Mouse (Mus musculus): ENCODE data around the gene Pln.

GRCm38 (mm10) chr10:53353665-53354064, 16.2 kb downstream of the Pln start:
- TF ChIP-seq CTCF (IDR thresholded peaks at IDR 0.05; ENCODE audit: borderline replicate concordance, insufficient read depth, low read depth, low read length) = no peak
- no peak for TF ChIP-seq POLR2A (IDR thresholded peaks at IDR 0.05; ENCODE audit: borderline replicate concordance, insufficient read depth, low read length)

Measured in cerebellum, adult 2 months (tissue).